Mouse (Mus musculus) forebrain, embryonic 10.5 days (tissue): ENCODE measurements around the gene Dnaaf5. TPM values are rescaled to one million over a fixed set of nuclear protein-coding genes. Genes with fewer than 3 reads are reported as not detected.

Experiments
- DNase-seq: peaks from one replicate; pipeline ENCODE4 v3.0.0-alpha.2; 2017; ENCODE audit warnings: low spot score; ENCODE audit errors: extremely low spot score
- H3K27ac ChIP-seq: fragments of 300-500 bp; sonication (generic); 2 replicates; pipeline ENCODE4 v1.5.1; 2016; ENCODE audit warnings: mild to moderate bottlenecking
- H3K27me3 ChIP-seq: fragments of 300-500 bp; sonication (generic); 2 replicates; pipeline ENCODE4 v1.6.1; 2016; ENCODE audit warnings: mild to moderate bottlenecking; ENCODE audit not compliant: poor library complexity, severe bottlenecking
- H3K36me3 ChIP-seq: fragments of 300-500 bp; sonication (generic); replicated peaks from 2 replicates; pipeline ENCODE4 v1.6.1; 2016; ENCODE audit warnings: mild to moderate bottlenecking, moderate library complexity
- H3K4me1 ChIP-seq: fragments of 300-500 bp; sonication (generic); 2 replicates; pipeline ENCODE4 v1.6.1; 2016
- H3K4me3 ChIP-seq: fragments of 300-500 bp; sonication (generic); 2 replicates; pipeline ENCODE4 v1.5.1; 2016; ENCODE audit warnings: mild to moderate bottlenecking, moderate library complexity
- H3K9me3 ChIP-seq: fragments of 300-500 bp; sonication (generic); 2 replicates; pipeline ENCODE4 v1.6.1; 2016; ENCODE audit warnings: mild to moderate bottlenecking, moderate library complexity
- WGBS: fragments of 180-500 bp; shearing (Covaris S2); methylation state at CpG from one replicate; pipeline ENCODE4 v1.1.7; 2016; 5-methylcytosine and 5-hydroxymethylcytosine counted together
- polyA plus RNA-seq: library from polyadenylated mRNA; unstranded; fragments of >200 nt; fragmentation: Nextera tagmentation; extraction: Ambion mirVana; gene quantifications from 2 replicates; pipeline ENCODE4 v1.2.1, GENCODE M21; 2016

Gene Dnaaf5
- 8.0 and 9.9 TPM in 2 replicates for polyA plus RNA-seq

GRCm38 (mm10) chr5:139149681-139150602 is at the start of gene Dnaaf5, which contains the start of gene Prkar1b:
Gene Dnaaf5 (plus strand): TSS chr5:139150223.
Gene Prkar1b (minus strand): TSS chr5:139150001.
- WGBS, result under 1% methylated on average over 87 of the region's 87 CpGs
- Histone ChIP-seq H3K4me3 (peak within 1 kb of the TSS; percentile 94), H3K9me3 (no peaks in the 10 kb centered on the region), H3K27ac (peak within 1 kb of the TSS; percentile 87), H3K36me3 (peaks cover 34% of the 10 kb centered on the region), H3K27me3 (no peaks in the 10 kb centered on the region), H3K4me1 (peaks cover 25% of the 10 kb centered on the region)
- DNase-seq, result peak; percentile 100

GRCm38 (mm10) chr5:139101783-139102182 is 48.2 kb upstream of the Dnaaf5 start:
- H3K27ac ChIP-seq, result no peak overlapping the region
- H3K36me3 ChIP-seq, result no peaks in the 10 kb centered on the region
- WGBS, result 80% methylated on average over 6 of the region's 6 CpGs
- H3K9me3 ChIP-seq, result no peaks in the 10 kb centered on the region
- DNase-seq, result no peak
- no peak overlapping the region for H3K4me3 ChIP-seq
- H3K4me1 ChIP-seq, result peaks cover 7% of the 10 kb centered on the region
- H3K27me3 ChIP-seq, result no peaks in the 10 kb centered on the region

GRCm38 (mm10) chr5:139107815-139108214 is 42.2 kb upstream of the Dnaaf5 start:
- Histone ChIP-seq H3K4me1 (no peaks in the 10 kb centered on the region), H3K27ac (no peak overlapping the region), H3K9me3 (no peaks in the 10 kb centered on the region), H3K4me3 (no peak overlapping the region), H3K36me3 (no peaks in the 10 kb centered on the region), H3K27me3 (no peaks in the 10 kb centered on the region)
- 82% methylated on average over 9 of the region's 9 CpGs for WGBS
- DNase-seq, result no peak

- DNase-seq, result no peak
- H3K4me3 ChIP-seq, result no peak overlapping the region
- H3K27ac ChIP-seq, result no peak overlapping the region
- H3K4me1 ChIP-seq, result peaks cover 6% of the 10 kb centered on the region; the same call in 1 of the 2 replicates
- WGBS, result 84% methylated on average over 2 of the region's 2 CpGs
- no peaks in the 10 kb centered on the region for H3K36me3 ChIP-seq
- no peaks in the 10 kb centered on the region for H3K27me3 ChIP-seq
- no peaks in the 10 kb centered on the region for H3K9me3 ChIP-seq
Observed at GRCm38 (mm10) chr5:139110140-139110855, 39.7 kb upstream of the Dnaaf5 start.

GRCm38 (mm10) chr5:139111991-139112390 is 38.0 kb upstream of the Dnaaf5 start:
- H3K36me3 ChIP-seq, result no peaks in the 10 kb centered on the region
- H3K9me3 ChIP-seq, result no peaks in the 10 kb centered on the region
- H3K4me3 ChIP-seq, result no peak overlapping the region
- DNase-seq, result no peak
- peaks cover 6% of the 10 kb centered on the region; the same call in 1 of the 2 replicates for H3K4me1 ChIP-seq
- H3K27ac ChIP-seq, result no peak overlapping the region
- no peaks in the 10 kb centered on the region for H3K27me3 ChIP-seq
- 88% methylated on average over 9 of the region's 9 CpGs for whole genome bisulfite sequencing

- no peaks in the 10 kb centered on the region for H3K9me3 ChIP-seq
- no peak overlapping the region for H3K4me3 ChIP-seq
- H3K27me3 ChIP-seq, result no peaks in the 10 kb centered on the region
- no peaks in the 10 kb centered on the region for H3K36me3 ChIP-seq
- no peak for DNase-seq
- WGBS, result 84% methylated on average over 9 of the region's 9 CpGs
- peaks cover 6% of the 10 kb centered on the region; the same call in 1 of the 2 replicates for H3K4me1 ChIP-seq
- H3K27ac ChIP-seq, result no peak overlapping the region
Observed at GRCm38 (mm10) chr5:139112418-139112817, 37.6 kb upstream of the Dnaaf5 start.

- Histone ChIP-seq H3K4me1 (peaks cover 15% of the 10 kb centered on the region), H3K9me3 (no peaks in the 10 kb centered on the region), H3K4me3 (no peak overlapping the region), H3K36me3 (no peaks in the 10 kb centered on the region), H3K27ac (no peak overlapping the region), H3K27me3 (no peaks in the 10 kb centered on the region)
- no peak for DNase-seq
- 91% methylated on average over 4 of the region's 4 CpGs for WGBS
Observed at GRCm38 (mm10) chr5:139114876-139115275, 35.1 kb upstream of the Dnaaf5 start.

- 92% methylated on average over 7 of the region's 7 CpGs for WGBS
- no peaks in the 10 kb centered on the region for H3K36me3 ChIP-seq
- peaks cover 15% of the 10 kb centered on the region for H3K4me1 ChIP-seq
- DNase-seq, result no peak
- no peaks in the 10 kb centered on the region for H3K9me3 ChIP-seq
- no peak overlapping the region for H3K4me3 ChIP-seq
- H3K27me3 ChIP-seq, result no peaks in the 10 kb centered on the region
- no peak overlapping the region for H3K27ac ChIP-seq
Observed at GRCm38 (mm10) chr5:139115507-139115906, 34.5 kb upstream of the Dnaaf5 start.

- Histone ChIP-seq H3K4me1 (peaks cover 15% of the 10 kb centered on the region), H3K4me3 (no peak overlapping the region), H3K27me3 (no peaks in the 10 kb centered on the region), H3K36me3 (no peaks in the 10 kb centered on the region), H3K9me3 (no peaks in the 10 kb centered on the region), H3K27ac (no peak overlapping the region)
- no peak for DNase-seq
- WGBS, result 70% methylated on average over 5 of the region's 5 CpGs
Observed at GRCm38 (mm10) chr5:139118139-139118960, 31.7 kb upstream of the Dnaaf5 start.

GRCm38 (mm10) chr5:139118961-139119276 is 31.1 kb upstream of the Dnaaf5 start:
- no peaks in the 10 kb centered on the region for H3K9me3 ChIP-seq
- DNase-seq, result no peak
- H3K4me3 ChIP-seq, result no peak overlapping the region
- WGBS, result 82% methylated on average over 2 of the region's 2 CpGs
- peaks cover 12% of the 10 kb centered on the region for H3K4me1 ChIP-seq
- H3K36me3 ChIP-seq, result no peaks in the 10 kb centered on the region
- no peaks in the 10 kb centered on the region for H3K27me3 ChIP-seq
- H3K27ac ChIP-seq, result no peak overlapping the region

- H3K4me3 ChIP-seq, result no peak overlapping the region
- peaks cover 13% of the 10 kb centered on the region for H3K4me1 ChIP-seq
- no peak for DNase-seq
- H3K27ac ChIP-seq, result no peak overlapping the region
- H3K27me3 ChIP-seq, result peaks cover 35% of the 10 kb centered on the region
- H3K36me3 ChIP-seq, result no peaks in the 10 kb centered on the region
- no peaks in the 10 kb centered on the region for H3K9me3 ChIP-seq
- WGBS, result 46% methylated on average over 3 of the region's 3 CpGs
Observed at GRCm38 (mm10) chr5:139125717-139126116, 24.3 kb upstream of the Dnaaf5 start.

GRCm38 (mm10) chr5:139128476-139129065 is 21.5 kb upstream of the Dnaaf5 start:
- H3K36me3 ChIP-seq, result no peaks in the 10 kb centered on the region
- 46% methylated on average over 12 of the region's 12 CpGs for WGBS

More at GRCm38 (mm10) chr5:139128476-139129065, 21.5 kb upstream of the Dnaaf5 start:
- Histone ChIP-seq H3K27me3 (peaks cover 53% of the 10 kb centered on the region), H3K27ac (no peak overlapping the region), H3K4me3 (peak overlapping the region; percentile 68), H3K4me1 (peaks cover 13% of the 10 kb centered on the region), H3K9me3 (no peaks in the 10 kb centered on the region)
- no peak for DNase-seq
